Mouse (Mus musculus): ENCODE measurements at regions not wholly inside any gene's neighbourhood (a gene's known extent, or its start where the extent isn't known, plus 50 kb on each side); places are given as distances from the start of the nearest gene placed in this dataset.

DNA sequence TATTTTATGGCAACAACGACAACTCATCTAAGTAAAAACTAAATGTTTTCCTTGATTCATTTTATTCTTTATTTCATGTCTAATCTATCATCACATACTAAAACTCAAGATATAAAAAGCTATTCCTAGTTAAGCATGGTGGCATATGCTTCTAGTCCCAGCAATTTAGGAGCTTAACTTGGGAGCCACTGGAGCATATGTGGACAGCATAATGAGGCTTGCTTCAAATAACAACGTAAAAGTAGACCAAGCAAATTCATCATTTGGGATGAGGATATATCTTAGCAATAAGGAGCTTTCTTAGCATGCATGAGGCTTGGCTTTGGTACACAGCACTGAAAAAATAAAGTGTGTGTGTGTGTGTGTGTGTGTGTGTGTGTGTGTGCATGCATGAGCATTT, 678.5 kb downstream of the Efna5 start:
- DNase-seq (ENCODE audit: low spot score, missing footprints) (no peak), ATAC-seq (ENCODE audit: low FRiP score) (no peak)
- Histone ChIP-seq H3K4me2 (no peak overlapping the region), H3K36me3 (ENCODE audit: control insufficient read depth, insufficient read depth, low read length) (no peaks in the 10 kb centered on the region), H3K27me3 (ENCODE audit: control insufficient read depth, insufficient read depth, low read length) (no peaks in the 10 kb centered on the region), H3K27ac (ENCODE audit: low read depth, low read length) (no peak overlapping the region), H3K9me3 (ENCODE audit: control insufficient read depth, low read length) (no peaks in the 10 kb centered on the region), H3K4me1 (ENCODE audit: control insufficient read depth, insufficient read depth, low read length) (no peaks in the 10 kb centered on the region), H3K9ac (ENCODE audit: low read length) (no peak overlapping the region), H3K4me3 (ENCODE audit: low read depth, low read length) (no peak overlapping the region)
- WGBS: 92% methylated on average over 2 of the region's 2 CpGs

DNA sequence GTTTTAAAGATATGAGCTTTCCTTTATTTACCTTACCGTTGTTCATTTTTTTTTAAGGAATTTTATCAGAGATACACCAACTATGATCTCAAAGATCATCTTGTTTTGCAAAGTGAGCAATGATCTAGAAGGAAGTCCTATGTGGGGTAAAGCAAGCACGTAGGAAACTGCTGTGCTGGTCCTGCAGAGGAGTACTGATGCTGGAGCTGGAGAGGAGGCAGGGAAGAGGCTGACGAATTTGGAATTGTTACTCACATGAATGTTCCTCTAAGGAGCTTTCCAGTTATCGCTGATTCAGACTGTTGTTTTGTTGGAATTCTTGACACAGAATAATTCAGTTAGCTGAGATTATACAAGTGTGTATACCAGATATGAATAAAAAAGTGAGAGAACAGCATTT, 680.6 kb downstream of the Efna5 start:
- no peaks in the 10 kb centered on the region for H3K27me3 ChIP-seq (ENCODE audit: control insufficient read depth, insufficient read depth, low read length)
- H3K4me1 ChIP-seq (ENCODE audit: control insufficient read depth, insufficient read depth, low read length): no peaks in the 10 kb centered on the region
- no peak overlapping the region for H3K4me3 ChIP-seq (ENCODE audit: low read depth, low read length)
- no peaks in the 10 kb centered on the region for H3K36me3 ChIP-seq (ENCODE audit: control insufficient read depth, insufficient read depth, low read length)
- no peak overlapping the region for H3K27ac ChIP-seq (ENCODE audit: low read depth, low read length)
- no peak for ATAC-seq (ENCODE audit: low FRiP score)
- no peak overlapping the region for H3K9ac ChIP-seq (ENCODE audit: low read length)
- no peak overlapping the region for H3K4me2 ChIP-seq
- 84% methylated on average over 4 of the region's 4 CpGs for WGBS
- DNase-seq (ENCODE audit: low spot score, missing footprints): no peak
- H3K9me3 ChIP-seq (ENCODE audit: control insufficient read depth, low read length): no peaks in the 10 kb centered on the region

DNA sequence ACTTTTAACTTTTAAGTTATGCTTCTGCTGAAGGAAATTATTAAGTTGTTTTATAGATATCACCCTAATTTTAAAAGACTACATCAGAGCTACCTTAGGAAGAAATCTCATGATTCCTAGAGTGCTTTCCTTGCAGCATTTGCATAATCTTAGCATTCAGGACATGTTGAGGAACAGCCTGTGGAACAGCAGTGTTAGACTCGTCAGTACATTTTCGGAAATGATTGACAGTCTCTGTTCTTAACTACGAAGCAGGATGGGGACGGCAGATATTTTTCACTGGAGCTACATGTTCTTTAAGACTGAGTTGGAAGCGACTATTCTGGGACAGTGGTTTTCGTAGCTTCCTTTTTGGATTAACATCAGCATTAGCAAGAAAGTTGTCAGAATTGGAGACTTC, 681.6 kb downstream of the Efna5 start:
- WGBS: 90% methylated on average over 6 of the region's 6 CpGs
- Histone ChIP-seq H3K27me3 (ENCODE audit: control insufficient read depth, insufficient read depth, low read length) (no peaks in the 10 kb centered on the region), H3K4me1 (ENCODE audit: control insufficient read depth, insufficient read depth, low read length) (no peaks in the 10 kb centered on the region), H3K36me3 (ENCODE audit: control insufficient read depth, insufficient read depth, low read length) (no peaks in the 10 kb centered on the region), H3K27ac (ENCODE audit: low read depth, low read length) (no peak overlapping the region), H3K9ac (ENCODE audit: low read length) (no peak overlapping the region), H3K4me2 (no peak overlapping the region), H3K4me3 (ENCODE audit: low read depth, low read length) (no peak overlapping the region), H3K9me3 (ENCODE audit: control insufficient read depth, low read length) (no peaks in the 10 kb centered on the region)
- ATAC-seq (ENCODE audit: low FRiP score) (no peak), DNase-seq (ENCODE audit: low spot score, missing footprints) (no peak)

DNA sequence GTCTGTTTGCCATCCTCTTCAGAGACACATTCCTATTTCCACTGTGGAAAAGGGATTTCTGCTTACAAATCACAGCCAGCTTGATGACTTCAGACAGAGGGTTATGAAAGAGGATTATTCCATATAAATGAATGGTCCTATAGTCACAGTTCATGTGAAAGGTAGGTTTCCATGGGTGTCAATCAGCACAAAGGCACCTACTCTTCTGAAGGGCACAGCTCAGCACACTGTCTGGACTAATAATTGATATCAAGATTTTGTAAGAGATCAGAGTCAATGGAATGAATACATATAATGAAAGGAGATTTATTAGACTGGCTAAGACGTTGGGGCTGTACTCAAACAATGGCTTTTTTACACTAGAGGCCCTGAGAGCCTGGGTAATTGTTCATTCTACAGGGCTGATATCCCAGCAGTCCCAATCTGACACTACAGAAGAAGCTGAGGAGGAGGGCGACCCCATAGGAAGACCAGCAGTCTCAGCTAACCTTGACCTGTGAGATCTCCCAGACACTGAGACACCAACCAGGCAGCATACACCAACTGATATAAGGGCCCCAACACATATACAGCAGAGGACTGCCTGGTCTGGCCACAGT, 702.4 kb downstream of the Efna5 start:
- no peaks in the 10 kb centered on the region for H3K36me3 ChIP-seq (ENCODE audit: control insufficient read depth, insufficient read depth, low read length)
- H3K9ac ChIP-seq (ENCODE audit: low read length): no peak overlapping the region
- no peaks in the 10 kb centered on the region for H3K9me3 ChIP-seq (ENCODE audit: control insufficient read depth, low read length)
- no peak overlapping the region for H3K4me2 ChIP-seq
- no peaks in the 10 kb centered on the region for H3K27me3 ChIP-seq (ENCODE audit: control insufficient read depth, insufficient read depth, low read length)
- peak; percentile 74 for ATAC-seq (ENCODE audit: low FRiP score)
- H3K4me3 ChIP-seq (ENCODE audit: low read depth, low read length): no peak overlapping the region
- WGBS: 57% methylated on average over 2 of the region's 2 CpGs
- H3K27ac ChIP-seq (ENCODE audit: low read depth, low read length): no peak overlapping the region
- DNase-seq (ENCODE audit: low spot score, missing footprints): no peak
- peaks cover 4% of the 10 kb centered on the region; the same call in 1 of the 2 replicates for H3K4me1 ChIP-seq (ENCODE audit: control insufficient read depth, insufficient read depth, low read length)

DNA sequence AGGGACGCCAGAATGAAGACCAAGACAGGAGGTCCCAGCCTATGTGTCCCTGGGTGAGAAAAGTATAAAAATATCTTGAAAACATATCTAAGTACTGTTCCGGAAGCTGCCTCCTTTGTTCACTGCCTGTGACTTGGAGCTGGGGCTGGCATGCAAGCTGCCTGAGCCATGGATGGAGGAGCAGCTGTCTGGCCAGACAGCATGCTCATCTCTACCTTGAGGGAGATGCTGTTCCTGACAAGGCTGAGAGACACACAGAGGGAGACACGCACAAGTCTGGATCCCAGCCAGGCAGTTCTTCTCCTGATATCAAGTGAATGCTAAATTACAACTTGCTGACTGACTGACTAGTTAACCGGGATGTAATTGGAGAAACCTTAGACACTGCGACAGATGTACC, 704.8 kb downstream of the Efna5 start:
- DNase-seq (ENCODE audit: low spot score, missing footprints) (no peak), ATAC-seq (ENCODE audit: low FRiP score) (no peak)

DNA sequence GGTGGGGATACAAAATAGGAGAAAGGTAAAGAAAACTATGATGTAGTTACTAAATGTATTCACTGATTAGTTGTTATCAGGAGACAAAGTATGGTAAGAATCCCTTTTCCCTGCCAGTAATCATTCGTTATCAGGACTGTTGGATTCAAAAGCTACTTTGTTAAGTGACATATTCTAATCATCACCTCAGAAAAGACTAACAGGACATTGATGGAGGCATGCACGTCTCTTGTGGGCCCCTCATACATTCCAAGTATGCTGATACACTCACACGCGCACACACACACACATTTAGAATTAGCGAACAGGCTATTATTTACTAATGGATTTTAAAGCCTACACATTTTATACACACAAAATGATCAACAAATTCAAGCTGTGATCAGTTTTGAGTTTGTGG, 708.8 kb downstream of the Efna5 start:
- no peak overlapping the region for H3K4me2 ChIP-seq
- no peaks in the 10 kb centered on the region for H3K9me3 ChIP-seq (ENCODE audit: control insufficient read depth, low read length)
- H3K4me3 ChIP-seq (ENCODE audit: low read depth, low read length): no peak overlapping the region
- no peaks in the 10 kb centered on the region for H3K27me3 ChIP-seq (ENCODE audit: control insufficient read depth, insufficient read depth, low read length)
- 92% methylated on average over 5 of the region's 5 CpGs for WGBS
- H3K27ac ChIP-seq (ENCODE audit: low read depth, low read length): no peak overlapping the region
- H3K9ac ChIP-seq (ENCODE audit: low read length): no peak overlapping the region
- no peaks in the 10 kb centered on the region for H3K4me1 ChIP-seq (ENCODE audit: control insufficient read depth, insufficient read depth, low read length)
- DNase-seq (ENCODE audit: low spot score, missing footprints): no peak
- ATAC-seq (ENCODE audit: low FRiP score): no peak
- no peaks in the 10 kb centered on the region for H3K36me3 ChIP-seq (ENCODE audit: control insufficient read depth, insufficient read depth, low read length)

More for the DNA sequence above, 704.8 kb downstream of the Efna5 start:
- no peak overlapping the region for H3K4me2 ChIP-seq
- no peak overlapping the region for H3K9ac ChIP-seq (ENCODE audit: low read length)
- H3K4me1 ChIP-seq (ENCODE audit: control insufficient read depth, insufficient read depth, low read length): peaks cover 4% of the 10 kb centered on the region; the same call in 1 of the 2 replicates
- H3K27me3 ChIP-seq (ENCODE audit: control insufficient read depth, insufficient read depth, low read length): no peaks in the 10 kb centered on the region
- 89% methylated on average over 5 of the region's 5 CpGs for WGBS
- H3K27ac ChIP-seq (ENCODE audit: low read depth, low read length): no peak overlapping the region
- H3K4me3 ChIP-seq (ENCODE audit: low read depth, low read length): no peak overlapping the region
- no peaks in the 10 kb centered on the region for H3K36me3 ChIP-seq (ENCODE audit: control insufficient read depth, insufficient read depth, low read length)
- H3K9me3 ChIP-seq (ENCODE audit: control insufficient read depth, low read length): no peaks in the 10 kb centered on the region

DNA sequence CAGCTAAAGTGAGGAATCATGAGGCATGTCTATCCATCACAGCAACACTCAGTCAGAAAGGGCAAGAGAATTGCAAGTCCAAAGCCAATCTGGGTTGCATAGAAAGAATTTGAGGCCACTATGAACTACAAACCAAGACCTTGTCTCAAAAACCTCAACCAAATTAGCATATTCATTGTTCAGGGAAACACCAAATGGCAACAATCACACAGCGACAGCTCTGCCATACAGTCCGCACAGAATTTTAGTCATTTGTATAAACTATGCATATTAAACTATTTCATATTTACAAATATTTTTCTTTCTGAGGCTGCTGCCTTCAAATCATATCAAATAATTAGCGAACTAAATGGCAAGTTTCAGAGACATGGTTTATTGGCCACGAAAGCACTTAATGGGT, 709.6 kb downstream of the Efna5 start:
- H3K27ac ChIP-seq (ENCODE audit: low read depth, low read length): no peak overlapping the region
- DNase-seq (ENCODE audit: low spot score, missing footprints): no peak
- no peak overlapping the region for H3K4me3 ChIP-seq (ENCODE audit: low read depth, low read length)
- H3K9ac ChIP-seq (ENCODE audit: low read length): no peak overlapping the region
- no peaks in the 10 kb centered on the region for H3K9me3 ChIP-seq (ENCODE audit: control insufficient read depth, low read length)
- no peaks in the 10 kb centered on the region for H3K36me3 ChIP-seq (ENCODE audit: control insufficient read depth, insufficient read depth, low read length)
- no peak for ATAC-seq (ENCODE audit: low FRiP score)
- H3K4me1 ChIP-seq (ENCODE audit: control insufficient read depth, insufficient read depth, low read length): no peaks in the 10 kb centered on the region
- 92% methylated on average over 4 of the region's 4 CpGs for WGBS
- no peaks in the 10 kb centered on the region for H3K27me3 ChIP-seq (ENCODE audit: control insufficient read depth, insufficient read depth, low read length)
- no peak overlapping the region for H3K4me2 ChIP-seq

DNA sequence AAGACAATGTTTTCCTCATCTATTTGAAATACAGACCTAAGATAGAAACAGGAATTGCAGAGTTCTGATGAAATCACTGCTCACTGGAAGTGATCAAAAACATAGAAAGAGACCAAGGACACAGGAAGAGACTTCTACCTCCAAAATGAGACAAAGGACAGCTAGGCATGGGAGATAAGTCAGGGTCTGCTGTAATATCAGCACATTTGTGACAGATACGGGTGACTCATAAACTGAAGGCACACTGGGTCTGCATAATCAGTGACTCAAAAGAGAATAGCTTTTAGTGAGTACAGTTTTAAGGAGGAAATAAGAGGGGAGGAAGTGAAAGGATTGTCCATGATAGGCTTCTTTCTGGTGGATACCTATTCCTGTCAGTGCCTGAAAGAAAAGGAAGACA, 719.7 kb downstream of the Efna5 start:
- DNase-seq (ENCODE audit: low spot score, missing footprints) (no peak), ATAC-seq (ENCODE audit: low FRiP score) (no peak)
- no peak overlapping the region for H3K9ac ChIP-seq (ENCODE audit: low read length)
- 88% methylated on average over 1 of the region's 1 CpGs for WGBS
- H3K27ac ChIP-seq (ENCODE audit: low read depth, low read length): no peak overlapping the region
- no peaks in the 10 kb centered on the region for H3K4me1 ChIP-seq (ENCODE audit: control insufficient read depth, insufficient read depth, low read length)
- no peak overlapping the region for H3K4me2 ChIP-seq
- H3K36me3 ChIP-seq (ENCODE audit: control insufficient read depth, insufficient read depth, low read length): no peaks in the 10 kb centered on the region
- H3K4me3 ChIP-seq (ENCODE audit: low read depth, low read length): no peak overlapping the region
- no peaks in the 10 kb centered on the region for H3K9me3 ChIP-seq (ENCODE audit: control insufficient read depth, low read length)
- H3K27me3 ChIP-seq (ENCODE audit: control insufficient read depth, insufficient read depth, low read length): no peaks in the 10 kb centered on the region

DNA sequence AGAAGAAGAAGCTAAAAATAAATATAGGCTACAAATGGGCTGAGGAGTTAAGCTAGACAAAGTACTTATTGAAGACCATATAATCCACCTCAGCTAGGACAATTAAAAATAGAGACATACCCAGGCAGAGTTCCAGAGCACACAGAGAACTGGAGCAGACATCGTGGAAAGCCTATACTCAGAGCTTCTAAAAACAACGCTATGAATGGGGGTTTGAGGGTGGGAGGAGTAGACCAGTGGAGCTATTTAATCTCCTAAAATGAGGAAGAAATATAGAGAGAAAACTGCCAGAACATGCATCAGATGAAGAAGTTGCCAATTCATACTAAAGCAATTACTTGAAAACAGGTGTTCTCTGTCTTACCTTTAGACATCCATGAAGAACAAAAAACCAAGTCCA, 720.8 kb downstream of the Efna5 start:
- ATAC-seq (ENCODE audit: low FRiP score) (no peak), DNase-seq (ENCODE audit: low spot score, missing footprints) (no peak)
- Histone ChIP-seq H3K4me3 (ENCODE audit: low read depth, low read length) (no peak overlapping the region), H3K4me2 (no peak overlapping the region), H3K4me1 (ENCODE audit: control insufficient read depth, insufficient read depth, low read length) (no peaks in the 10 kb centered on the region), H3K9ac (ENCODE audit: low read length) (no peak overlapping the region), H3K27ac (ENCODE audit: low read depth, low read length) (no peak overlapping the region), H3K36me3 (ENCODE audit: control insufficient read depth, insufficient read depth, low read length) (no peaks in the 10 kb centered on the region), H3K27me3 (ENCODE audit: control insufficient read depth, insufficient read depth, low read length) (no peaks in the 10 kb centered on the region), H3K9me3 (ENCODE audit: control insufficient read depth, low read length) (no peaks in the 10 kb centered on the region)
- 74% methylated on average over 2 of the region's 2 CpGs for WGBS

DNA sequence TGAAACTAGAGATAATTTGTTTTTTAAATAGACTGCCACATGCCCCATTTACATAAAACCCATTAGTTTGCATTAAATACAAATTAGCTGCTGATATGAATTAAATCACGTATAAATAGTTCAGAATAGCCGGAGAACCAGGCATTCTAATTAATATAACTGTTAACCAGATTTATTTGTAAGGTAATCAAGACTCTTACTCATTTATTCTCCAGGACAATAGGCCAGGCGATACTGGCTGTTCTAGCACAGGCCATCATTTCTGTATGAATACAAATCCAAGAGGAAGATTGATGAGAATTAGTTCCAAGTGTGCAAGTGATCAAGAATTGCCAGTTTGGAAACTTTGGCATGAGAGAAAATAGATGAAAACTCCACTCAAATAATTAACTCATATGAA, 746.1 kb downstream of the Efna5 start:
- no peaks in the 10 kb centered on the region for H3K36me3 ChIP-seq (ENCODE audit: control insufficient read depth, insufficient read depth, low read length)
- no peak overlapping the region for H3K9ac ChIP-seq (ENCODE audit: low read length)
- no peak overlapping the region for H3K4me2 ChIP-seq
- no peaks in the 10 kb centered on the region for H3K9me3 ChIP-seq (ENCODE audit: control insufficient read depth, low read length)
- 90% methylated on average over 3 of the region's 3 CpGs for WGBS
- no peaks in the 10 kb centered on the region for H3K27me3 ChIP-seq (ENCODE audit: control insufficient read depth, insufficient read depth, low read length)
- ATAC-seq (ENCODE audit: low FRiP score) (no peak), DNase-seq (ENCODE audit: low spot score, missing footprints) (no peak)
- H3K4me1 ChIP-seq (ENCODE audit: control insufficient read depth, insufficient read depth, low read length): no peaks in the 10 kb centered on the region
- H3K4me3 ChIP-seq (ENCODE audit: low read depth, low read length): no peak overlapping the region
- no peak overlapping the region for H3K27ac ChIP-seq (ENCODE audit: low read depth, low read length)
